Mouse (Mus musculus) left cerebral cortex, adult 2 months (tissue): ENCODE measurements around the gene Shank2. TPM values are rescaled to one million over a fixed set of nuclear protein-coding genes. Genes with fewer than 3 reads are reported as not detected.

Experiments used
- DNase-seq, 2 experiments: peaks; one replicate each; pipeline ENCODE4 v3.0.0; 2021 to 2022; ENCODE audit warnings: low spot score in 2 of 2, mixed read lengths in 1 of 2; ENCODE audit errors: extremely low spot score in 1 of 2
- H3K27ac ChIP-seq: fragments of 200-600 bp; 2 replicates; pipeline ENCODE4 v1.8.1; 2022
- H3K4me3 ChIP-seq: fragments of 200-600 bp; 2 replicates; pipeline ENCODE4 v1.8.1; 2022
- CTCF ChIP-seq: fragments of 200-600 bp; IDR thresholded peaks from 2 replicates; pipeline ENCODE4 v1.8.1; 2022; ENCODE audit warnings: antibody characterized with exemption, mild to moderate bottlenecking, moderate library complexity
- intact Hi-C: fragments of 180-260 bp; cut with DNase I; formaldehyde crosslinking; loops from one replicate; pipeline ENCODE4 v1.15.1; 2025
- total RNA-seq, 2 experiments: library from RNA; stranded (reverse); gene quantifications; 2 replicates each; pipeline ENCODE4 v1.2.3; 2021

Shank2 gene
- total RNA-seq, 2 experiments from 2014 or later: 163 to 170 TPM

- no peak for TF ChIP-seq CTCF
- no peak for DNase-seq
- intact Hi-C loops: no loop called here
- Histone ChIP-seq H3K4me3 (no peak overlapping the region), H3K27ac (no peak overlapping the region)
Measured at GRCm38 (mm10) chr7:144114230-144114629, 112.5 kb downstream of the Shank2 start.

DNA sequence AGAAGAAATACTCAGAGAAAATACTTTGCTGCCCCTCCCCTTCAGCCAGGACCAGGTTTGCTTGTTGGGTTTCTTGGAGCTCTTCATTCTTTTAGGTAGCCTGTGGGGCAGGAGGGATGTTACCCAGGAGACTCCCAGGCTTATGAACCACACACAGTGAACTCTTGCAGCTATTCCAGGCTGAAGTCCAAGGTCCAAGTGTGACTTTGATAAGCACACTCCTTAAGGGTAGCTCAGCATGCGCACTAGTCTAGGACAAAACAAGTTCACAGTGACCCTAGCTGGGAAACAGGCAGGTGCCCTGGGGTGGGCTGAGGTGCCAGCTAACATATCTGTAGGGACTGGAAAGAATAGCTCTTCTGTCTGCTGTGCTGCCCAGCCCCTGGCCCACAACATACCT lies 117.8 kb downstream of the Shank2 start:
- TF ChIP-seq CTCF: no peak
- intact Hi-C loops: no loop called here

GRCm38 (mm10) chr7:144132699-144133387 lies 131.1 kb downstream of the Shank2 start:
- Histone ChIP-seq H3K27ac (peak overlapping the region; percentile 85), H3K4me3 (peak overlapping the region; percentile 47)
- intact Hi-C loops: loop anchor here (2.0 kb wide), 1 partner anchor 42 kb away; no protein-coding TSS in a partner anchor
- peak; percentile 24 to 46 for DNase-seq
- TF ChIP-seq CTCF: no peak

More for the DNA sequence above, 117.8 kb downstream of the Shank2 start:
- H3K4me3 ChIP-seq: no peak overlapping the region
- DNase-seq: no peak
- no peak overlapping the region for H3K27ac ChIP-seq

DNA sequence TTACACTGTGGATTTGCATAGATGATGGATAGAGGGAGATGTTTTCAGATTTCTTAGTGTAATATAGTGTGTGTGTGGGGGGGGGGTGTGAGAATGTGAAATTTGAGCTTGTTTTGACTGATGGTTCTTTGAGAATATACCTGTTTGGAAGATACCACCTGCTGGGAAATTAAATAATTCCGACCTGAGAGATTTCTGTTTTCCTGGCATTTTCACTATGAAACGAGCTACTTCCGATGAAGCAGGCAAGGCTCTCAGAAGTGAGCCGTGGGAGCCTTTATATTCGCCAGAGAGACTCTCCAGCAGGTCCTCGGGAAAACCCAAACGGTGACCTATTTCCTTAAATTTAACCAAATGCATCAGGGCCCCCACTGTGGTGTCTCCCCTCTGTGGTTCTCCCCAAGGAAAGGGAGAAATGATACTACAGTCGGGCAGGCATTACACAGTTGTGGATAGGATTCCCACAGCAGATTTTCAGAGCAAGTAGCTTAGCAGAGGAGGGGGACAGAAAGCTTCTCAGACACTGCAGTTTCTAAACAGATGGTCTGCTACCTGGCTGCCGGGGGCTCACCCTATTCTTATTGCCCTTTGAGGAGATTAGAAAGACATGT lies 131.8 kb downstream of the Shank2 start:
- intact Hi-C loops: loop anchor here (2.0 kb wide), 1 partner anchor 41 kb away; no protein-coding TSS in a partner anchor
- no peak for TF ChIP-seq CTCF
- Histone ChIP-seq H3K4me3 (peak overlapping the region; percentile 35), H3K27ac (peak overlapping the region; percentile 81)
- peak in 1 of 2 experiments; percentile 25 for DNase-seq

DNA sequence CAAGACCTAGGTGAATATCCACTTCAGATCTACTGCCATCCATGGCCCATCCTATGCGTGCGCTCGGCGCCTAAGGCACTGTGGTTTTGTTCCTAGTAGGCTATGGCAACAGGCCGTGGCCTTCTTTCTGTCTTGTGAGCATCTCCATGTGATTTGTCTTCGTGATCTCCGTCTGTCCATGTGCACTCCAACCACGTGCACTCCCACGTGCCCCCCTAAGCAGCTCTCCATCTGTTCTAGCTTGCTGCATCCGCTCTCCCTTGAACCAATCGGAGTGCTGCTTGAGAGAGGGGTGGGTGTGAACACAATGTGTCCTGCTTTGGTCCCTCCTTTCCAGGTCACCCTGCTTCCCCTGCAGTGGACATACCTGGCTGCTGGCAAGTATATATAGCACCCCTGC lies 133.0 kb downstream of the Shank2 start:
- peak in 1 of 2 experiments; percentile 31 for DNase-seq
- Histone ChIP-seq H3K27ac (no peak overlapping the region), H3K4me3 (no peak overlapping the region)
- intact Hi-C loops: no loop called here
- TF ChIP-seq CTCF: no peak

DNA sequence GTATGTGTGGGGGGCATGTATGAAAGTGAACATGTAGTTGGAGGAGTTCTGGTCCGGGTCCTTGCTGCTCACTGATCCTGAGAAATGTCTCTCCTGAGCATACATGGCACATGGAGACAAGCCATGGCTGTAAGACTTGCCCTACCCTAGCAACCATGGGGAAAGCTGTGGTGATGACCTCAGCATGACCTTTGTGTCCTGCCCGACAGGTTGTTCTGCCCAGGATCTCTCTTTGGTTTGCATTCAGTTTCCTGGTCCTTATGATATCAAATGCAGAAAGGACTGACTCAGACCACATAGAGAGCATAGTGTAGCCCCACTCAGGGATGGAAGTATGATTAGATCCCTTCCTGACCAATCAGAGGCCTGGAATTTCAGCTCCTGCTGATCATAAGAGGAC lies 136.1 kb downstream of the Shank2 start:
- TF ChIP-seq CTCF: no peak
- DNase-seq: no peak
- no peak overlapping the region for H3K4me3 ChIP-seq
- H3K27ac ChIP-seq: no peak overlapping the region
- intact Hi-C loops: no loop called here

- H3K4me3 ChIP-seq: no peak overlapping the region
- intact Hi-C loops: no loop called here
- TF ChIP-seq CTCF: no peak
- no peak for DNase-seq
- no peak overlapping the region for H3K27ac ChIP-seq
Measured at GRCm38 (mm10) chr7:144138476-144138875, 136.7 kb downstream of the Shank2 start.

DNA sequence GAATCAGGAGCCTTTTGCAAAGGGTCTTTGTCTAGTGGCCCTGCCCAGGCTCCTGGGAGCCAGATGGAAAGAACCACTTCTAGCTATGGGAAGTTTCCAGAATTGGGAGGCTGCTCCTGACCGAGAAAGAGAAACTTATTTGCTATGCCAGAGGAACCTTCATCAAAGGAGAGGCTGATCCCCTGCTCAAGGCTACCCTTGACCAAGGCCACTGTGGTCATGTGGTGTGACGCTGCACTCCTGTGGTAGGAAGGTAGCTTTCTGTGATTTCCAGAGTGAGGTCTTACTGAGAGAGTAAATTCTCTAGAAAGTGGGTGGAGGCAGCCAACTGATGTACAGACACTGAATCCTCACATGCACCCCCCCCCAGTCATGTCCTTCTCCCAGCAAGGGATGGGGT lies 138.0 kb downstream of the Shank2 start:
- DNase-seq: no peak
- H3K27ac ChIP-seq: no peak overlapping the region
- no peak overlapping the region for H3K4me3 ChIP-seq
- TF ChIP-seq CTCF: no peak
- intact Hi-C loops: no loop called here

- no peak for TF ChIP-seq CTCF
- intact Hi-C loops: no loop called here
- DNase-seq: no peak
- H3K4me3 ChIP-seq: no peak overlapping the region
- no peak overlapping the region for H3K27ac ChIP-seq
Measured at GRCm38 (mm10) chr7:144140470-144140869, 138.7 kb downstream of the Shank2 start.

DNA sequence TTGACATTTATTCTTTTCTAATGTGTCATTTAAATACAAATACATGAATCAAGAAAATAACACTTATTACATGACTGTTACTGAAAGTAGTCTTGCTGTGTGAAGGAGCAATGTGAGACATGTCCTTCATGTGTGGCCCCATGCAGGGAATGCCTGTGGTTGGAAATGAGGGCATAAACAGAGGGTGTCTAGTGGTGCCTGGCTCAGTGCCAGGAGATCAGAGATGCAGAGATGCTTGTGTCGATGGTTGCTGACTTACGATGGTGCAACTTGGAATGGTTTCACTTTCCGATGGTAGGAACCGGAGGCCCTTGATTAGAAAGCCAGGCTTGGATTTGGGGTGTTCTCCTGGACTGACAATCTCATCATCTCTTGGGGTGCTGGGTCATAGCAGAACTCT lies 140.3 kb downstream of the Shank2 start:
- no peak for DNase-seq
- H3K4me3 ChIP-seq: no peak overlapping the region
- intact Hi-C loops: no loop called here
- no peak overlapping the region for H3K27ac ChIP-seq
- no peak for TF ChIP-seq CTCF

- intact Hi-C loops: no loop called here
- peak in 1 of 2 experiments; percentile 17 for DNase-seq
- no peak for TF ChIP-seq CTCF
- no peak overlapping the region for H3K27ac ChIP-seq
- H3K4me3 ChIP-seq: no peak overlapping the region
Measured at GRCm38 (mm10) chr7:144143941-144144340, 142.2 kb downstream of the Shank2 start.

DNA sequence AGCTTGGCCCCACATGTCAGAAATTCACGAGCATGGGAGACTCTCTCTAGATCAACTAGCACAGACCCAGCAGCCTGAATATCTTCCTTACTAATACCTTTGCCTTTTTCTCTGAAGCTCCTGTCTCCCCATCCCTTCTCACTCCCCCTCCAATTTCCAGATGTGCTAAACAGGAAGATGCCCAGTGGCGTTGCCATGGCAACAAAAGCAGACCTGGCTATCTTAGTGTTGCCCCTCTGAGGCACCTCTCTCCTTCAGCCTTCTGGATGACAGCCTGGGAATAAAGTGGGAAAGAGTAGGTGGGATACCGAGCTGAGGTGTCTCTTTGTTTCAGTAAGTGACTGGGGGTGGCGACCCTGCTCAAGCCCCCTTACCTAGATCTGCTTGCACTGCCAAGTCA lies 146.4 kb downstream of the Shank2 start:
- DNase-seq: no peak
- intact Hi-C loops: no loop called here
- Histone ChIP-seq H3K4me3 (no peak overlapping the region), H3K27ac (no peak overlapping the region)
- TF ChIP-seq CTCF: no peak

DNA sequence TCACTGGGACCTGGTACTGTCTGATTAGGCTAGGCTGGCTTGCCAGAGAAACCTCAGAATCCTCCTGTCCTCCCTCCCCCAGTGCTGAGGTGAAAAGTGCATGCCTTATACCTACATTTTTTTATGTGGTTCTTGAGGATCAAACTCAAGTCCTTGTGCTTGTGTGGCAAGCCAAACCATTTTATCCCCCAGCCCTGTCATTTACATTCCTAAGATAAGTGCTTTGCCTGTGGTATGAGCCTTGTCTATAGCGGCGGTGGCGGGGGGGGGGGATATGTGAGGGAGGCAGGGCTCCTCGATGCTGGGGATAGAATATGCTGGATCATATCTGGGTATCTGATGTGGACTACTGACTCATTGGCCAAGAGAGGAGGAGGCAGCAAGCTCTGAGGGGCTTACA lies 151.4 kb downstream of the Shank2 start:
- Histone ChIP-seq H3K4me3 (no peak overlapping the region), H3K27ac (no peak overlapping the region)
- intact Hi-C loops: no loop called here
- no peak for TF ChIP-seq CTCF
- no peak for DNase-seq
